In the genomic region with DNA sequence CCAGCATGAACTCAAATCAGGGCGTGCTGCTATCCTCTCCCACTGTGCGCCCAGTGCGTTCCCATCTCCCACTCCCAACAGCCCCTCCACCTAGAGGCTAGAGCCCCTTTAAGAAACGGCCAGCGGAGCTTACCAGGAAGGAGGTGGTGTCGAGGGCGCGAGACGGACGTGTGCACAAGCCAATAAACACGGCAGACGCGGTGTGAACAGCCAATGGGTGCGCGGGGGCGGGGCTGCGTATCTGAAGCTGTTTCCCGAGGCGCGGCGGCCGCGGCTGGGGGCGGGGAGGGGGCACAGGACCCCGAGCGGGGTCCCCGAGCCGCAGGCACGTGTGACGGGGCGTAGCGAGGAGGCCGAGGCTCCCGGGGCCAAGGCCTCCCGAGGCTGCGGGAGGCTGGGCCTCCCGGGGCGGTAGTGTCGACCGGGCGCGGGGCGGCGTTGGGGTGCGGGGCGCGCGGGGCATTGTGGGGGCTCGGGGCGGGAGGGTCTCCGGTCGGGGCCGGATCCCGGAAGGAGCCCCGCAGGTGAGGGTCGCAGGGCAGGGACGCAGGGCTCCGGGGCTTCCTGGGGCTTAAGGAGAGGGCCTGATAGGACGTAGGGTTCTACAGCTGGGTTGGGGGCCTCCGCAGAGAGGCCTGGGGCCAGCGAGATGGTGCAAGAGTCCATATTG, we compare ENCODE assay signal across 7 mouse cellular contexts. TPM values are rescaled to one million over a fixed set of nuclear protein-coding genes. Genes with fewer than 3 reads are reported as not detected.
DNase-seq lines count a peak whose midpoint lies in the region; ATAC-seq lines count a peak whose summit lies in the region.

A gene (plus strand): TSS at position 213 of the 670 bp plus-strand sequence.
A gene (minus strand): TSS at position 445 of the 670 bp plus-strand sequence.

- DNase-seq in adrenal gland, postnatal 25 days, result peak; percentile 97
- peak; percentile 98 to 99 for DNase-seq in heart, adult 18-20 months
- DNase-seq in kidney, adult 8-10 months, result peak; percentile 97 to 99
- DNase-seq in spleen, postnatal 10 days (ENCODE audit: low spot score in 2 of 2), result peak; percentile 98 to 100

- WGBS in embryonic facial prominence, embryonic 12.5 days, result 1% methylated on average over 59 of the region's 61 CpGs
- 2% methylated on average over 50 of the region's 61 CpGs for WGBS in limb, embryonic 13.5 days
- under 1% methylated on average over 34 of the region's 61 CpGs for WGBS in midbrain, embryonic 16.5 days

- peak within 1 kb of the TSS; percentile 81 for H3K9ac ChIP-seq in embryonic facial prominence, embryonic 12.5 days
- peak within 1 kb of the TSS; percentile 93 for H3K9ac ChIP-seq in limb, embryonic 13.5 days
- peak within 1 kb of the TSS; percentile 97 for H3K9ac ChIP-seq in midbrain, embryonic 16.5 days (ENCODE audit: low read depth, low read length)

- H3K27me3 ChIP-seq in embryonic facial prominence, embryonic 12.5 days, result no peaks in the 10 kb centered on the region
- H3K27me3 ChIP-seq in limb, embryonic 13.5 days, result no peaks in the 10 kb centered on the region
- no peaks in the 10 kb centered on the region for H3K27me3 ChIP-seq in midbrain, embryonic 16.5 days (ENCODE audit: control insufficient read depth, insufficient read depth, low read depth, low read length)

- peaks cover 33% of the 10 kb centered on the region for H3K36me3 ChIP-seq in embryonic facial prominence, embryonic 12.5 days
- H3K36me3 ChIP-seq in limb, embryonic 13.5 days, result peaks cover 34% of the 10 kb centered on the region
- H3K36me3 ChIP-seq in midbrain, embryonic 16.5 days (ENCODE audit: control insufficient read depth, insufficient read depth, low read length), result peaks cover 19% of the 10 kb centered on the region

- H3K4me2 ChIP-seq in embryonic facial prominence, embryonic 12.5 days (replicated peaks), result peak within 1 kb of the TSS; percentile 79
- peak within 1 kb of the TSS; percentile 88 for H3K4me2 ChIP-seq in limb, embryonic 13.5 days (replicated peaks)
- H3K4me2 ChIP-seq in midbrain, embryonic 16.5 days (ENCODE audit: low read length), result peak within 1 kb of the TSS; percentile 75

- H3K4me1 ChIP-seq in embryonic facial prominence, embryonic 12.5 days, result peaks cover 22% of the 10 kb centered on the region
- H3K4me1 ChIP-seq in limb, embryonic 13.5 days, result peaks cover 28% of the 10 kb centered on the region
- peaks cover 16% of the 10 kb centered on the region for H3K4me1 ChIP-seq in midbrain, embryonic 16.5 days (ENCODE audit: control insufficient read depth, insufficient read depth, low read length)

- H3K27ac ChIP-seq in embryonic facial prominence, embryonic 12.5 days, result peak within 1 kb of the TSS; percentile 79
- peak within 1 kb of the TSS; percentile 85 for H3K27ac ChIP-seq in limb, embryonic 13.5 days
- H3K27ac ChIP-seq in midbrain, embryonic 16.5 days (ENCODE audit: low read length), result peak within 1 kb of the TSS; percentile 93

- no peaks in the 10 kb centered on the region for H3K9me3 ChIP-seq in embryonic facial prominence, embryonic 12.5 days
- no peaks in the 10 kb centered on the region for H3K9me3 ChIP-seq in limb, embryonic 13.5 days
- H3K9me3 ChIP-seq in midbrain, embryonic 16.5 days (replicated peaks; ENCODE audit: control insufficient read depth, low read length, poor library complexity, severe bottlenecking), result no peaks in the 10 kb centered on the region

- peak; percentile 93 for ATAC-seq in embryonic facial prominence, embryonic 12.5 days (ENCODE audit: insufficient number of reproducible peaks, insufficient read depth, low FRiP score, low TSS enrichment)
- ATAC-seq in limb, embryonic 13.5 days (ENCODE audit: low FRiP score, low read depth), result peak; percentile 94
- peak; percentile 93 for ATAC-seq in midbrain, embryonic 16.5 days

- peak within 1 kb of the TSS; percentile 72 for H3K4me3 ChIP-seq in embryonic facial prominence, embryonic 12.5 days
- peak within 1 kb of the TSS; percentile 74 for H3K4me3 ChIP-seq in limb, embryonic 13.5 days
- peak within 1 kb of the TSS; percentile 81 for H3K4me3 ChIP-seq in midbrain, embryonic 16.5 days (ENCODE audit: low read depth, low read length)

RNA-seq across cellular contexts. Expression of the first gene that starts in this region (rescaled TPM):
- total RNA-seq in adrenal gland, postnatal 25 days (2021), result 361 and 404 TPM in 2 replicates
- 306 and 327 TPM in 2 replicates for polyA plus RNA-seq in embryonic facial prominence, embryonic 12.5 days (2016; fragmentation: Nextera tagmentation; extraction: Ambion mirVana)
- total RNA-seq in heart, adult 18-20 months (2021), result 100 to 1,000 TPM; 120 to 129 TPM
- polyA plus RNA-seq in limb, embryonic 13.5 days (2015; fragmentation: Nextera tagmentation; extraction: Ambion mirVana), result 284 and 290 TPM in 2 replicates
- polyA plus RNA-seq in midbrain, embryonic 16.5 days (2015; fragmentation: Nextera tagmentation; extraction: Ambion mirVana), result 406 and 425 TPM in 2 replicates

RNA-seq across cellular contexts. Expression of the second gene that starts in this region (rescaled TPM):
- total RNA-seq in adrenal gland, postnatal 25 days (2021), result 68.9 and 85.4 TPM in 2 replicates
- 53.0 and 54.7 TPM in 2 replicates for polyA plus RNA-seq in embryonic facial prominence, embryonic 12.5 days (2016; fragmentation: Nextera tagmentation; extraction: Ambion mirVana)
- total RNA-seq in heart, adult 18-20 months (2021), result 100 to 1,000 TPM in 1 of 2 experiments, 10 to 100 TPM in 1; 92.4 to 107 TPM
- 49.3 and 53.4 TPM in 2 replicates for polyA plus RNA-seq in limb, embryonic 13.5 days (2015; fragmentation: Nextera tagmentation; extraction: Ambion mirVana)
- polyA plus RNA-seq in midbrain, embryonic 16.5 days (2015; fragmentation: Nextera tagmentation; extraction: Ambion mirVana), result 43.1 and 43.3 TPM in 2 replicates

Comparison
In these comparisons a context has a peak if more than half of its experiments do, and no peak if none do; other contexts are left out.
1. Peak in every context shown above with its lines: DNase-seq, ATAC-seq, H3K4me3 ChIP-seq and H3K27ac ChIP-seq.